Mouse (Mus musculus) liver, postnatal 0 days (tissue): ENCODE results near the gene Cox8a.

Experiments
- CTCF ChIP-seq: sonication (generic); IDR thresholded peaks from 2 replicates; pipeline ENCODE4 v1.5.1; 2016; ENCODE audit warnings: antibody characterized with exemption, low read depth
- EP300 ChIP-seq: IDR thresholded peaks from 2 replicates; pipeline ENCODE4 v1.6.1; 2016; ENCODE audit warnings: antibody characterized with exemption, low read depth, mild to moderate bottlenecking

DNA sequence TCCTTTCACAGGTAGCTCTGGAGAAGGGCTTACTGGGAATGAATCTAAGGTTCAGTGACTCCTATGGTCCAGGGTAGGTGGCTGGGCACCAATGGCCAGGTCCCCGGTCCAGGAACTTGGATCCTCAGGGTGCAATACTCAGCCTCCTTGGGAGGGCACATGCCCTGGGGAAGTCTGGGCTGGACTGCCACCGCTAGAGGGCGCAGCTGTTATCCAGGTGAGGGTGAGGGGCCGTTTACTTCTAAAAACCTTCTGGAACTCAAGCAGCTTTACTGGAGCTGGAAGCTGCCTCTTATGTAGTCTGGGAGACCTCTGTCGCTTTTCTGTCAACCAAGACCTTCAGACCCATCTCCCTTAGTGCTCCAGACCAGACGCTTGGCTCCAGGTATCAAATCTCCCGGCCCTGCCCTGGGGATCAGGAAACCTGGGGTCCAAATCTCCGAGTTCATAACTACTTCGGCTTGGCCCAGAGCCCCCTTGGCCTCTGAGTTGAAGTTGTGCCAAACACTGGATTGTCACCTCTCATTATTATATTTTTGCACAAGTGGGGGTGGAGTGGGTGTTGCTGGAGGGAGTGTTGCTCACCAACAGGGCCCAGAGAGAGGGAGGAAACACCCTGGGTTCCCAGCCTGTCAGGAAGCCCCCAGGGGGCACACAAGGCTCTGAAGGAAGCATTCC is 46.8 kb upstream of the Cox8a start:
- TF ChIP-seq EP300 (no peak), CTCF (peak; percentile 92)
